Mouse (Mus musculus): ENCODE measurements around the gene Inava. TPM values are rescaled to one million over a fixed set of nuclear protein-coding genes. Genes with fewer than 3 reads are reported as not detected.

Gene Inava
- polyA plus RNA-seq (2014; fragmentation: Nextera tagmentation; extraction: Ambion mirVana), result 19.5 and 19.8 TPM in 2 replicates

- Histone ChIP-seq H3K27me3 (ENCODE audit: control insufficient read depth, insufficient read depth, low read length) (no peaks in the 10 kb centered on the region), H3K27ac (ENCODE audit: low read depth, low read length) (peak within 1 kb of the TSS; percentile 44), H3K9me3 (ENCODE audit: control insufficient read depth, low read length) (no peaks in the 10 kb centered on the region), H3K4me2 (ENCODE audit: low read depth, low read length, severe bottlenecking) (peak within 1 kb of the TSS; percentile 75), H3K9ac (ENCODE audit: low read length) (peak within 1 kb of the TSS; percentile 83), H3K4me3 (ENCODE audit: low read depth, low read length) (peak within 1 kb of the TSS; percentile 64), H3K36me3 (ENCODE audit: control insufficient read depth, insufficient read depth, low read length) (no peaks in the 10 kb centered on the region), H3K4me1 (replicated peaks; ENCODE audit: control insufficient read depth, insufficient read depth, low read length) (peaks cover 27% of the 10 kb centered on the region)
- ATAC-seq (replicated peaks; ENCODE audit: low FRiP score) (peak; percentile 92), DNase-seq (ENCODE audit: low spot score) (peak; percentile 93)
- WGBS, result under 1% methylated on average over 45 of the region's 51 CpGs
These were observed at the start of gene Inava for GRCm38 (mm10) chr1:136233892-136234594. Inava (minus strand) TSS chr1:136234264.

GRCm38 (mm10) chr1:136277366-136277765 lies 43.3 kb upstream of the Inava start:
- DNase-seq (ENCODE audit: low spot score) (no peak), ATAC-seq (replicated peaks; ENCODE audit: low FRiP score) (no peak)
- H3K27ac ChIP-seq (ENCODE audit: low read depth, low read length), result no peak overlapping the region
- H3K4me2 ChIP-seq (ENCODE audit: low read depth, low read length, severe bottlenecking), result no peak overlapping the region
- H3K9ac ChIP-seq (ENCODE audit: low read length), result no peak overlapping the region
- H3K9me3 ChIP-seq (ENCODE audit: control insufficient read depth, low read length), result no peaks in the 10 kb centered on the region; the same call in 1 of the 2 replicates
- 94% methylated on average over 8 of the region's 8 CpGs for WGBS
- H3K4me1 ChIP-seq (replicated peaks; ENCODE audit: control insufficient read depth, insufficient read depth, low read length), result no peaks in the 10 kb centered on the region
- no peaks in the 10 kb centered on the region for H3K27me3 ChIP-seq (ENCODE audit: control insufficient read depth, insufficient read depth, low read length)
- peaks cover 23% of the 10 kb centered on the region for H3K36me3 ChIP-seq (ENCODE audit: control insufficient read depth, insufficient read depth, low read length)
- H3K4me3 ChIP-seq (ENCODE audit: low read depth, low read length), result no peak overlapping the region

- Histone ChIP-seq H3K27ac (ENCODE audit: low read depth, low read length) (no peak overlapping the region), H3K9me3 (ENCODE audit: control insufficient read depth, low read length) (no peaks in the 10 kb centered on the region), H3K9ac (ENCODE audit: low read length) (no peak overlapping the region), H3K36me3 (ENCODE audit: control insufficient read depth, insufficient read depth, low read length) (peaks cover 5% of the 10 kb centered on the region; the same call in 1 of the 2 replicates), H3K27me3 (ENCODE audit: control insufficient read depth, insufficient read depth, low read length) (no peaks in the 10 kb centered on the region), H3K4me3 (ENCODE audit: low read depth, low read length) (no peak overlapping the region), H3K4me1 (replicated peaks; ENCODE audit: control insufficient read depth, insufficient read depth, low read length) (no peaks in the 10 kb centered on the region), H3K4me2 (ENCODE audit: low read depth, low read length, severe bottlenecking) (no peak overlapping the region)
- DNase-seq (ENCODE audit: low spot score), result no peak
- WGBS, result 75% methylated on average over 7 of the region's 7 CpGs
- ATAC-seq (replicated peaks; ENCODE audit: low FRiP score), result no peak
These were observed 34.2 kb upstream of the Inava start for GRCm38 (mm10) chr1:136268224-136268623.

- DNase-seq (ENCODE audit: low spot score) (no peak), ATAC-seq (replicated peaks; ENCODE audit: low FRiP score) (no peak)
- WGBS, result 77% methylated on average over 6 of the region's 6 CpGs
- peaks cover 9% of the 10 kb centered on the region for H3K27me3 ChIP-seq (ENCODE audit: control insufficient read depth, insufficient read depth, low read length)
- H3K4me1 ChIP-seq (replicated peaks; ENCODE audit: control insufficient read depth, insufficient read depth, low read length), result no peaks in the 10 kb centered on the region
- H3K36me3 ChIP-seq (ENCODE audit: control insufficient read depth, insufficient read depth, low read length), result peaks cover 3% of the 10 kb centered on the region; the same call in 1 of the 2 replicates
- H3K4me3 ChIP-seq (ENCODE audit: low read depth, low read length), result no peak overlapping the region
- no peak overlapping the region for H3K27ac ChIP-seq (ENCODE audit: low read depth, low read length)
- no peaks in the 10 kb centered on the region for H3K9me3 ChIP-seq (ENCODE audit: control insufficient read depth, low read length)
- H3K9ac ChIP-seq (ENCODE audit: low read length), result no peak overlapping the region
- no peak overlapping the region for H3K4me2 ChIP-seq (ENCODE audit: low read depth, low read length, severe bottlenecking)
These were observed 32.1 kb upstream of the Inava start for GRCm38 (mm10) chr1:136266127-136266526.

- no peaks in the 10 kb centered on the region for H3K9me3 ChIP-seq (ENCODE audit: control insufficient read depth, low read length)
- H3K4me1 ChIP-seq (replicated peaks; ENCODE audit: control insufficient read depth, insufficient read depth, low read length), result peaks cover 13% of the 10 kb centered on the region; the same call in 1 of the 2 replicates
- H3K27me3 ChIP-seq (ENCODE audit: control insufficient read depth, insufficient read depth, low read length), result peaks cover 36% of the 10 kb centered on the region
- H3K4me2 ChIP-seq (ENCODE audit: low read depth, low read length, severe bottlenecking), result no peak overlapping the region
- H3K4me3 ChIP-seq (ENCODE audit: low read depth, low read length), result no peak overlapping the region
- 82% methylated on average over 5 of the region's 5 CpGs for WGBS
- no peak for ATAC-seq (replicated peaks; ENCODE audit: low FRiP score)
- DNase-seq (ENCODE audit: low spot score), result no peak
- H3K36me3 ChIP-seq (ENCODE audit: control insufficient read depth, insufficient read depth, low read length), result no peaks in the 10 kb centered on the region
- H3K9ac ChIP-seq (ENCODE audit: low read length), result no peak overlapping the region
- H3K27ac ChIP-seq (ENCODE audit: low read depth, low read length), result no peak overlapping the region
These were observed 29.3 kb upstream of the Inava start for GRCm38 (mm10) chr1:136263355-136263754.

- 8% methylated on average over 28 of the region's 28 CpGs for WGBS
- H3K9me3 ChIP-seq (ENCODE audit: control insufficient read depth, low read length), result no peaks in the 10 kb centered on the region
- ATAC-seq (replicated peaks; ENCODE audit: low FRiP score), result peak; percentile 60
- no peak within 1 kb of the TSS for H3K27ac ChIP-seq (ENCODE audit: low read depth, low read length)
- peak within 1 kb of the TSS; percentile 50 for H3K4me3 ChIP-seq (ENCODE audit: low read depth, low read length)
- H3K27me3 ChIP-seq (ENCODE audit: control insufficient read depth, insufficient read depth, low read length), result peaks cover 41% of the 10 kb centered on the region
- no peaks in the 10 kb centered on the region for H3K36me3 ChIP-seq (ENCODE audit: control insufficient read depth, insufficient read depth, low read length)
- H3K4me1 ChIP-seq (replicated peaks; ENCODE audit: control insufficient read depth, insufficient read depth, low read length), result peaks cover 13% of the 10 kb centered on the region; the same call in 1 of the 2 replicates
- peak within 1 kb of the TSS; percentile 54 for H3K9ac ChIP-seq (ENCODE audit: low read length)
- H3K4me2 ChIP-seq (ENCODE audit: low read depth, low read length, severe bottlenecking), result peak within 1 kb of the TSS; percentile 93
- no peak for DNase-seq (ENCODE audit: low spot score)
These were observed 26.7 kb upstream of the Inava start, which contains the start of gene Gpr25 for GRCm38 (mm10) chr1:136260635-136261238. Gpr25 (minus strand) TSS chr1:136260873.

GRCm38 (mm10) chr1:136259893-136260634 lies 26.0 kb upstream of the Inava start:
- H3K36me3 ChIP-seq (ENCODE audit: control insufficient read depth, insufficient read depth, low read length), result no peaks in the 10 kb centered on the region
- H3K9ac ChIP-seq (ENCODE audit: low read length), result peak overlapping the region; percentile 54
- H3K27me3 ChIP-seq (ENCODE audit: control insufficient read depth, insufficient read depth, low read length), result peaks cover 41% of the 10 kb centered on the region
- H3K4me2 ChIP-seq (ENCODE audit: low read depth, low read length, severe bottlenecking), result peak overlapping the region; percentile 93
- DNase-seq (ENCODE audit: low spot score) (peak; percentile 76), ATAC-seq (replicated peaks; ENCODE audit: low FRiP score) (peak; percentile 68)
- under 1% methylated on average over 94 of the region's 95 CpGs for WGBS
- no peaks in the 10 kb centered on the region for H3K9me3 ChIP-seq (ENCODE audit: control insufficient read depth, low read length)
- H3K27ac ChIP-seq (ENCODE audit: low read depth, low read length), result no peak overlapping the region
- peak overlapping the region; percentile 50 for H3K4me3 ChIP-seq (ENCODE audit: low read depth, low read length)
- peaks cover 13% of the 10 kb centered on the region; the same call in 1 of the 2 replicates for H3K4me1 ChIP-seq (replicated peaks; ENCODE audit: control insufficient read depth, insufficient read depth, low read length)

GRCm38 (mm10) chr1:136259543-136259892 lies 25.5 kb upstream of the Inava start:
- peak overlapping the region; percentile 93 for H3K4me2 ChIP-seq (ENCODE audit: low read depth, low read length, severe bottlenecking)
- H3K4me3 ChIP-seq (ENCODE audit: low read depth, low read length), result peak overlapping the region; percentile 50
- H3K27me3 ChIP-seq (ENCODE audit: control insufficient read depth, insufficient read depth, low read length), result peaks cover 41% of the 10 kb centered on the region
- DNase-seq (ENCODE audit: low spot score) (no peak), ATAC-seq (replicated peaks; ENCODE audit: low FRiP score) (no peak)
- WGBS, result 2% methylated on average over 16 of the region's 16 CpGs
- no peaks in the 10 kb centered on the region for H3K36me3 ChIP-seq (ENCODE audit: control insufficient read depth, insufficient read depth, low read length)
- peaks cover 13% of the 10 kb centered on the region; the same call in 1 of the 2 replicates for H3K4me1 ChIP-seq (replicated peaks; ENCODE audit: control insufficient read depth, insufficient read depth, low read length)
- no peaks in the 10 kb centered on the region for H3K9me3 ChIP-seq (ENCODE audit: control insufficient read depth, low read length)
- H3K9ac ChIP-seq (ENCODE audit: low read length), result no peak overlapping the region; the same call in 1 of the 2 replicates
- no peak overlapping the region for H3K27ac ChIP-seq (ENCODE audit: low read depth, low read length)

Data from forebrain, embryonic 11.5 days (tissue).